Mouse (Mus musculus) intestine, embryonic 14.5 days (tissue): Measurements from ENCODE around the gene Slc2a2. TPM values are rescaled to one million over a fixed set of nuclear protein-coding genes. Genes with fewer than 3 reads are reported as not detected.

Source experiments
- ATAC-seq: fragments of 200-750 bp; cut with Nextera tagmentation; replicated peaks from 2 replicates; pipeline ENCODE4 v1.8.0; 2017; ENCODE audit warnings: low read depth, moderate number of reproducible peaks, moderate TSS enrichment, moderate library complexity; ENCODE audit not compliant: low FRiP score, low TSS enrichment
- DNase-seq: peaks from one replicate; pipeline ENCODE4 v3.0.0-alpha.2; 2018; ENCODE audit warnings: low spot score
- H3K27ac ChIP-seq: fragments of 300-500 bp; sonication (generic); 2 replicates; pipeline ENCODE4 v1.5.1; 2014; ENCODE audit warnings: low read depth, mild to moderate bottlenecking, control low read depth
- H3K27me3 ChIP-seq: fragments of 300-500 bp; sonication (generic); replicated peaks from 2 replicates; pipeline ENCODE4 v1.6.1; 2014; ENCODE audit warnings: low read length, control low read depth; ENCODE audit not compliant: control insufficient read depth, insufficient read depth
- H3K36me3 ChIP-seq: fragments of 300-500 bp; sonication (generic); 2 replicates; pipeline ENCODE4 v1.6.1; 2014; ENCODE audit warnings: low read length, control low read depth; ENCODE audit not compliant: control insufficient read depth, insufficient read depth
- H3K4me1 ChIP-seq: fragments of 300-500 bp; sonication (generic); replicated peaks from 2 replicates; pipeline ENCODE4 v1.6.1; 2014; ENCODE audit warnings: low read length, control low read depth, mixed read lengths; ENCODE audit not compliant: control insufficient read depth, insufficient read depth
- H3K4me2 ChIP-seq: fragments of 300-500 bp; sonication (generic); 2 replicates; pipeline ENCODE4 v1.6.1; 2014; ENCODE audit warnings: low read length
- H3K4me3 ChIP-seq: fragments of 300-500 bp; sonication (generic); 2 replicates; pipeline ENCODE4 v1.5.1; 2014; ENCODE audit warnings: low read depth, low read length, control low read depth, mixed read lengths
- H3K9ac ChIP-seq: fragments of 300-500 bp; sonication (generic); 2 replicates; pipeline ENCODE4 v1.6.1; 2014; ENCODE audit warnings: mild to moderate bottlenecking, low read length
- H3K9me3 ChIP-seq: fragments of 300-500 bp; sonication (generic); 2 replicates; pipeline ENCODE4 v1.6.1; 2016; ENCODE audit warnings: low read length, control low read depth; ENCODE audit not compliant: control insufficient read depth
- WGBS: fragments of 180-500 bp; shearing (Covaris S2); extraction: QIAGEN DNeasy Blood & Tissue Kit; methylation state at CpG from one replicate; pipeline ENCODE4 v1.1.7; 2014; 5-methylcytosine and 5-hydroxymethylcytosine counted together
- polyA plus RNA-seq: library from polyadenylated mRNA; unstranded; fragments of >200 nt; fragmentation: Nextera tagmentation; extraction: Ambion mirVana; gene quantifications from 2 replicates; pipeline ENCODE4 v1.2.1, GENCODE M21; 2014

Gene Slc2a2
- polyA plus RNA-seq, 1 experiment from 2014 or later = 0.91 TPM

DNA sequence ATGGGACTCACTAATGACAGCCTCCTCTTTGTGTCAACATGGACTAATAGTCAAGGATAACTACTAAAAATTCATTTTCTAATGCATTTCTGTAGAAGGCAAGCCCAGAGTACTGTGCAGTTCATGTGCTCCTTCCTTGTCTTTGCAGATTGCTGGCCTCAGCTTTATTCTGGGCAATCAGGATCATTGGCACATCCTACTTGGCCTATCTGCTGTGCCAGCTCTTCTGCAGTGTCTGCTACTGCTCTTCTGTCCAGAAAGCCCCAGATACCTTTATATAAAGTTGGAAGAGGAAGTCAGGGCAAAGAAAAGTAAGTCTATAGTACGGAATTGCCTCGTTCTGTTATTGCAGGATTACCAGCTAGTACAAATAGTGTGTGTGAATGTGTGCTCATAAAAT is 20.8 kb downstream of the Slc2a2 start:
- peak; percentile 13 for DNase-seq
- H3K27ac ChIP-seq = no peak overlapping the region
- H3K27me3 ChIP-seq = no peaks in the 10 kb centered on the region
- no peak for ATAC-seq
- no peak overlapping the region for H3K4me2 ChIP-seq
- no peaks in the 10 kb centered on the region for H3K4me1 ChIP-seq
- no peak overlapping the region for H3K9ac ChIP-seq
- no peaks in the 10 kb centered on the region for H3K9me3 ChIP-seq
- H3K4me3 ChIP-seq = no peak overlapping the region
- 83% methylated on average over 2 of the region's 2 CpGs for WGBS
- no peaks in the 10 kb centered on the region for H3K36me3 ChIP-seq

DNA sequence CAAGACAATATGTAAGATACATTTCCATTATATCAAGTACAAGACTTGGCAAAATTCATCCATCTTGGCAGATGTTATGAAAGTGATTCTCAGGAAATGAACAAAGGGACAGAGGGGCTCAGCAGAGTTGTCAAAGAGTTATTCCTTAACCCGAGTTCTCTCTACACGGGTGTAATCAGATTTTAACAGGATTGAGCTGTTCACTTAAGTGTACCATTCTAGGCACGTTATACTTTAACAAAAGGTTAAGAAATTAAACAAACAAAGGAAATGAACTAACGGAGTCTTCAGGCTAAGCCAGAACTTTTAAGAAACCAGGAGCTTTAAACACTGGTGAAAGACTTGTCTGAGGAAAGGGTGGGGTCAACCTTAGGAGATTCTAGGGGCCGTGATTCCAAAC is 23.5 kb downstream of the Slc2a2 start:
- Histone ChIP-seq H3K4me2 (no peak overlapping the region), H3K4me3 (no peak overlapping the region), H3K4me1 (no peaks in the 10 kb centered on the region), H3K36me3 (no peaks in the 10 kb centered on the region), H3K27ac (no peak overlapping the region), H3K9me3 (no peaks in the 10 kb centered on the region), H3K9ac (no peak overlapping the region), H3K27me3 (no peaks in the 10 kb centered on the region)
- WGBS = 43% methylated on average over 5 of the region's 5 CpGs
- ATAC-seq (no peak), DNase-seq (peak; percentile 12)

- 60% methylated on average over 7 of the region's 7 CpGs for WGBS
- no peak overlapping the region for H3K4me3 ChIP-seq
- no peaks in the 10 kb centered on the region for H3K9me3 ChIP-seq
- H3K27ac ChIP-seq = no peak overlapping the region
- DNase-seq (peak; percentile 51), ATAC-seq (peak; percentile 50; the same call in 1 of the 2 replicates)
- no peaks in the 10 kb centered on the region for H3K36me3 ChIP-seq
- H3K27me3 ChIP-seq = no peaks in the 10 kb centered on the region
- H3K9ac ChIP-seq = no peak overlapping the region
- H3K4me2 ChIP-seq = no peak overlapping the region
- no peaks in the 10 kb centered on the region for H3K4me1 ChIP-seq
These were observed 24.1 kb downstream of the Slc2a2 start for GRCm38 (mm10) chr3:28721838-28722237.

GRCm38 (mm10) chr3:28722531-28722930 is 24.8 kb downstream of the Slc2a2 start:
- Histone ChIP-seq H3K9me3 (no peaks in the 10 kb centered on the region), H3K4me3 (no peak overlapping the region), H3K27me3 (no peaks in the 10 kb centered on the region), H3K36me3 (no peaks in the 10 kb centered on the region), H3K9ac (no peak overlapping the region), H3K4me2 (no peak overlapping the region), H3K27ac (no peak overlapping the region), H3K4me1 (no peaks in the 10 kb centered on the region)
- DNase-seq (no peak), ATAC-seq (no peak)

GRCm38 (mm10) chr3:28723534-28723933 is 25.8 kb downstream of the Slc2a2 start:
- WGBS = 63% methylated on average over 6 of the region's 6 CpGs

DNA sequence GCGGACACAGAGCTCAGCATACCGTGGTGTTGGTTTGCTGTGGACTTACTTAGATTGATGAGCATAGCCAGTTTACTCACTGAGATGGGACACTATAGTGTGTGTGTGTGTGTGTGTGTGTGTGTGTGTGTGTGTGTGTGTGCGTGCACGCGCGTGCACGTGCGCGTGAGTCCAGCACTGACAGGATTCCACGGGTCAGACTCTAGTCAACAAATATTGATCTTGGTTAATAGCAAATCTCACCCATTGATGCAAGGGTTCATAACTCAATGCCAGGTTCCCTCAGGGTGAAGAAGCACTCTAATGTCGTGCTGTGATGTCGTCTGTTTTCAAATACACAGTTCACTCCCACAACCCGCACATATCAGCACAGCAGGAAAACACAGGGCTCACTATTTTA is 27.5 kb downstream of the Slc2a2 start:
- H3K4me3 ChIP-seq = no peak overlapping the region
- no peak overlapping the region for H3K9ac ChIP-seq
- H3K4me1 ChIP-seq = no peaks in the 10 kb centered on the region
- H3K4me2 ChIP-seq = no peak overlapping the region
- no peak overlapping the region for H3K27ac ChIP-seq
- no peaks in the 10 kb centered on the region for H3K27me3 ChIP-seq
- no peak for ATAC-seq
- WGBS = 74% methylated on average over 13 of the region's 13 CpGs
- H3K9me3 ChIP-seq = no peaks in the 10 kb centered on the region
- no peak for DNase-seq
- no peaks in the 10 kb centered on the region for H3K36me3 ChIP-seq

More at GRCm38 (mm10) chr3:28723534-28723933, 25.8 kb downstream of the Slc2a2 start:
- Histone ChIP-seq H3K4me3 (no peak overlapping the region), H3K27me3 (no peaks in the 10 kb centered on the region), H3K4me2 (no peak overlapping the region), H3K4me1 (no peaks in the 10 kb centered on the region), H3K36me3 (no peaks in the 10 kb centered on the region), H3K9ac (no peak overlapping the region), H3K27ac (no peak overlapping the region), H3K9me3 (no peaks in the 10 kb centered on the region)
- DNase-seq (no peak), ATAC-seq (no peak)

GRCm38 (mm10) chr3:28726356-28726755 is 28.7 kb downstream of the Slc2a2 start:
- WGBS = 98% methylated on average over 7 of the region's 7 CpGs
- Histone ChIP-seq H3K4me1 (no peaks in the 10 kb centered on the region), H3K4me2 (no peak overlapping the region), H3K27me3 (no peaks in the 10 kb centered on the region), H3K4me3 (no peak overlapping the region), H3K9me3 (no peaks in the 10 kb centered on the region), H3K9ac (no peak overlapping the region), H3K36me3 (no peaks in the 10 kb centered on the region), H3K27ac (no peak overlapping the region)
- no peak for DNase-seq
- ATAC-seq = no peak

- H3K4me3 ChIP-seq = no peak overlapping the region
- H3K27ac ChIP-seq = no peak overlapping the region
- H3K4me1 ChIP-seq = no peaks in the 10 kb centered on the region
- 76% methylated on average over 2 of the region's 2 CpGs for WGBS
- no peak overlapping the region for H3K4me2 ChIP-seq
- H3K9ac ChIP-seq = no peak overlapping the region
- H3K36me3 ChIP-seq = no peaks in the 10 kb centered on the region
- no peaks in the 10 kb centered on the region for H3K27me3 ChIP-seq
- H3K9me3 ChIP-seq = no peaks in the 10 kb centered on the region
- DNase-seq = no peak
- no peak for ATAC-seq
These were observed 37.0 kb downstream of the Slc2a2 start for GRCm38 (mm10) chr3:28734712-28735111.

DNA sequence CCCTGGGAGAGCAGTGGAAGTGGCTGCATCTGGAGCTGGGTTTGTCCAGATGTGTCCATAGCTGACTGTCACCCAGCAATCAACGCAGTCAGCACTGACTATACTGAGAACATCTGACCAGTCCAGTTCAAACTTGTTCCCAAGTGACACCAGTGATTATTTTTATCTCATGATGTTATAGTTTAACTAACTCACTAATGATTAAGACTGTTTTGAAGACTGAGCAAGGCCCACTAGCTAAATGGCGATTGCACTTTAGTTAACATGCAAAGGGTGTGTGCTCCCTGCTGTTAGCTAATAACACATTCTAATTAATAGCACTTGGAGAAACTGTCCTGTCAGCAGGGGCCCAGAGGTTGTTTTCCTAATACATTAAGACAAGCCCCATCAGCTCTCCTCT is 39.3 kb downstream of the Slc2a2 start:
- no peak overlapping the region for H3K4me3 ChIP-seq
- no peak overlapping the region for H3K9ac ChIP-seq
- H3K27me3 ChIP-seq = no peaks in the 10 kb centered on the region
- no peak overlapping the region for H3K27ac ChIP-seq
- no peak overlapping the region for H3K4me2 ChIP-seq
- no peak for ATAC-seq
- H3K36me3 ChIP-seq = no peaks in the 10 kb centered on the region
- H3K9me3 ChIP-seq = no peaks in the 10 kb centered on the region
- no peaks in the 10 kb centered on the region for H3K4me1 ChIP-seq
- no peak for DNase-seq
- 50% methylated on average over 2 of the region's 2 CpGs for WGBS
